Mouse (Mus musculus) hindbrain, embryonic 12.5 days (tissue): ENCODE data around the gene Wnt11. TPM values are rescaled to one million over a fixed set of nuclear protein-coding genes. Genes with fewer than 3 reads are reported as not detected.

Experiments
- ATAC-seq: fragments of 200-750 bp; cut with Nextera tagmentation; 2 replicates; pipeline ENCODE4 v1.8.0; 2017; ENCODE audit warnings: moderate TSS enrichment; ENCODE audit not compliant: low FRiP score
- H3K27ac ChIP-seq: fragments of 300-500 bp; sonication (generic); 2 replicates; pipeline ENCODE4 v1.5.1; 2016; ENCODE audit warnings: mild to moderate bottlenecking
- H3K27me3 ChIP-seq: fragments of 300-500 bp; sonication (generic); 2 replicates; pipeline ENCODE4 v1.6.1; 2016; ENCODE audit warnings: mild to moderate bottlenecking
- H3K36me3 ChIP-seq: fragments of 300-500 bp; sonication (generic); 2 replicates; pipeline ENCODE4 v1.6.1; 2016; ENCODE audit warnings: mild to moderate bottlenecking
- H3K4me1 ChIP-seq: fragments of 300-500 bp; sonication (generic); 2 replicates; pipeline ENCODE4 v1.6.1; 2016
- H3K4me2 ChIP-seq: fragments of 300-500 bp; sonication (generic); replicated peaks from 2 replicates; pipeline ENCODE4 v1.6.1; 2016; ENCODE audit warnings: mild to moderate bottlenecking
- H3K4me3 ChIP-seq: fragments of 300-500 bp; sonication (generic); 2 replicates; pipeline ENCODE4 v1.5.1; 2016; ENCODE audit warnings: mild to moderate bottlenecking
- H3K9ac ChIP-seq: fragments of 300-500 bp; sonication (generic); 2 replicates; pipeline ENCODE4 v1.6.1; 2016; ENCODE audit warnings: mild to moderate bottlenecking, moderate library complexity
- H3K9me3 ChIP-seq: fragments of 300-500 bp; sonication (generic); replicated peaks from 2 replicates; pipeline ENCODE4 v1.6.1; 2016; ENCODE audit warnings: mild to moderate bottlenecking
- WGBS: fragments of 180-500 bp; shearing (Covaris S2); methylation state at CpG from one replicate; pipeline ENCODE4 v1.1.7; 2016; 5-methylcytosine and 5-hydroxymethylcytosine counted together
- polyA plus RNA-seq: library from polyadenylated mRNA; unstranded; fragments of >200 nt; fragmentation: Nextera tagmentation; extraction: Ambion mirVana; gene quantifications from 2 replicates; pipeline ENCODE4 v1.2.1, GENCODE M21; 2016

The Wnt11 gene
- polyA plus RNA-seq, 1 experiment from 2014 or later, result 14.7 TPM

DNA sequence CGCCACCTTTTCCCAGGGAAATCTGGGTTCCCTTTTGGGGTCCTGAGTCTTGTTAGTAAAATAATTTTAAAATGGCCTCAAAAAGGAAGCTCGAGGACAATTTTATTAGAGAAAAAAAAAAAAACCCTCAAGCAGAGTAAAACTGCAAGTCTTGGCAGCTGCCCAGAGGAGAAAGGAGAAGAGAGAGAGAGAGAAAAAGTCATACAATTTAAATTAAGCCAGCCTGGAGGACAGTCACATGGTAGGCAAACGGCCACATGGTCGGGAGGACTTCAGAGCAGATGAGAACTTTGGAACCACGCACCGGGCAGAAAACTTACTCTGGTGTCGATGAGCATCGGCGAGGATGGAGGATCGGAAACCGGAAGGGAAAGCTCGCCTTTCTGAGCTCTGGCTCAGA is 37.0 kb downstream of the Wnt11 start:
- Histone ChIP-seq H3K9me3 (no peaks in the 10 kb centered on the region), H3K4me2 (no peak overlapping the region), H3K9ac (no peak overlapping the region), H3K4me1 (peaks cover 42% of the 10 kb centered on the region), H3K4me3 (no peak overlapping the region), H3K36me3 (no peaks in the 10 kb centered on the region), H3K27ac (no peak overlapping the region), H3K27me3 (no peaks in the 10 kb centered on the region; the same call in 1 of the 2 replicates)
- 63% methylated on average over 12 of the region's 12 CpGs for WGBS
- ATAC-seq, result no peak

DNA sequence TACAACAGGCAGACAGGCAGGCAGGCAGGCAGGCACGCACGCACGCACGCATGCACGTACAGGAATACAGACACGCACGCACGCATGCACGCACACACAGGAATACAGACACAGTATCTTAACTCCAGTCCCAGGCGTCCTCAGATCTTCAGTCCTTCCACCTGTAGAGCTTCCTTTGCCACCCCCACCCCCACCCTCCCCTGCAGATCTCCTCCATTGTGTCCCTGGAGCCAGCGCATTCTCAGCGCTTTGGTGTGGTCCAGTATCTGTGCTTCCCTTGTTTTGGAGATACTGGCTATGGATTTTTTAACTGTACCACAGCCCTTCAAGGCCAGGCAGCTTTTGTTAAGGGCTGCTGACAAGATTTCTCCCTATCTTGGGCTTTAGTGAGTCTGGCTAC is 38.4 kb downstream of the Wnt11 start:
- Histone ChIP-seq H3K9ac (no peak overlapping the region), H3K4me1 (peaks cover 34% of the 10 kb centered on the region)

DNA sequence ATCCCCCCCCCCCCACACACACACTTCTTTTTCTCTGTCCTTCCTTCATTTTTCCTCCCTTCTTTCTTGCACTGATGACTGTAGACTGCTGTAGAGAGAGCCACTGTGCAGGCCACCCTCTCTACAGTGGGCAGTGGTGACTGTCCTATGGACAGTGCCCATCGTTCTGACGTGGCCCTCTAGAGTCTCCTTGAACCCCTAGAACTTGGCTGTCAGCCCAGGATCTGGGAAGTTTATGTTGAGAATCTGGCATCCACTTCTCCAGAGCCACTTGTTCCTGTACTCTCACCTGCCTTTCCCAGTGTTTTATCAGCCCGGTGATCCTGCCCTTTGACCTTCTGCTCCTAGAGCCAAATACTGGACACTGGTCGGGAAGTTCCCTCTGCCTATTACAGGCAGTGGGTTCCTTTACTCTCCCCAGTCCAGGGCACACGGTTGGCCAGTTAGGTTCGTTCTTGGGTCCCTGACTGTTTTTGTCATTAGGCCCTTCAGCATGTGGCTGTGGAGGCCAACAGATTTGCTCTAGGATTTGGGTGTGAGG is 39.6 kb downstream of the Wnt11 start:
- Histone ChIP-seq H3K27me3 (no peaks in the 10 kb centered on the region; the same call in 1 of the 2 replicates), H3K9me3 (no peaks in the 10 kb centered on the region), H3K4me2 (no peak overlapping the region), H3K4me1 (peaks cover 26% of the 10 kb centered on the region), H3K4me3 (no peak overlapping the region), H3K27ac (no peak overlapping the region), H3K9ac (no peak overlapping the region), H3K36me3 (no peaks in the 10 kb centered on the region)
- no peak for ATAC-seq
- 64% methylated on average over 6 of the region's 6 CpGs for WGBS

More for the DNA sequence above, 38.4 kb downstream of the Wnt11 start:
- 81% methylated on average over 12 of the region's 12 CpGs for WGBS
- H3K27me3 ChIP-seq, result no peaks in the 10 kb centered on the region; the same call in 1 of the 2 replicates
- no peaks in the 10 kb centered on the region for H3K36me3 ChIP-seq
- no peak for ATAC-seq
- no peak overlapping the region for H3K4me3 ChIP-seq
- no peak overlapping the region for H3K4me2 ChIP-seq
- no peak overlapping the region for H3K27ac ChIP-seq
- H3K9me3 ChIP-seq, result no peaks in the 10 kb centered on the region

DNA sequence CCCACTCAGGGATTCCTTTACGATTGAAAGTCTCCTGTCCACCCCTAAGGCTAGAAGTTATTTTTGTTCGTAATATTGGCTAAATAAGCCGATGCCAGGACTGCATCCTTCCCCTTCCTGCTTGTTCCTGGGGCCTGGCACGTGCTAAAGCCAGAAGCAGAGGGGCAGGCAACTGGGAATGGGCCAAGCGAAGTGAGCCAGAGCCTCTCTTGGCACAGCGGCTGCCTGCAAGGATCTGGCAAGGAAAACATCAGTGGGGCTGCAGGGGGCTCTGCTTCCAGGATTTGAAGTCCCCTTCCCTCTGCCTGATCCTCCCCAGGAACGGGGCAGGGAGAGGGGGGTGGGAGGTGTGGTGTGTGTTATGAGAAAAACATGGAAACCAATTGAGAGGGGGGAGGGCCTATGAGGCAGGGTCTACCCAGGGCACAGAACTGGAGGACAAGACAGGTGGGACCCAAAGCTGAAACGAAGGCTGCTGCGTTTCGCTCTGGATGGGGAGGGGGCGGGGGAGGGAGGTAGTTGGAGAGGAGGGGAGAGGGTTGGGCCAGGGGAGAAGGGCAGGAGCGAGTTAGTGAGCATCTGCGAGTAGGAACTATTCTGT is 40.6 kb downstream of the Wnt11 start:
- Histone ChIP-seq H3K4me3 (no peak overlapping the region), H3K9ac (0 out of 2 replicates have a peak overlapping the region, but pooled peaks have one; percentile 4), H3K27me3 (no peaks in the 10 kb centered on the region), H3K4me2 (no peak overlapping the region), H3K36me3 (no peaks in the 10 kb centered on the region), H3K9me3 (no peaks in the 10 kb centered on the region), H3K4me1 (peaks cover 22% of the 10 kb centered on the region), H3K27ac (no peak overlapping the region)
- no peak for ATAC-seq
- 27% methylated on average over 12 of the region's 13 CpGs for WGBS

DNA sequence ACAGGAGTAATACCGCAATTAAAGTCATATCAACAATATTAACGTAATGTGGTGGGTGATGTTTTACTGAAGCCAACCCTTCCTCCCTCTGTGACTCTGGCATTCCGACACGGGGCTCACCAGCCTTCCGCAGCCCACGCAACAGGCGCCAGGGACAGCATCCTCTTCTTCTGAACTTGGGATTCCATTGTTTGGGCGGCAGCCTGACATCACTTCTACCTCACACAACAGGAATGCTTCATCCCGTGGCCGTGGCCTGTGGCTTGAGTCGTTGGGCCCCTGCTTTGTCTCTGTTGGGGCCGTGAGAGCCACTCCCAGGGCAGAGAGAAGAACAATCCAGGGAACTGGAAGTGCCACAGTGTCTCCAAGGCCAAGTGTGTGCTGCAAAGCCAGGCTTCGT is 41.2 kb downstream of the Wnt11 start:
- Histone ChIP-seq H3K27ac (no peak overlapping the region), H3K9me3 (no peaks in the 10 kb centered on the region), H3K36me3 (no peaks in the 10 kb centered on the region), H3K4me3 (no peak overlapping the region), H3K4me2 (no peak overlapping the region), H3K9ac (no peak overlapping the region), H3K4me1 (peaks cover 17% of the 10 kb centered on the region), H3K27me3 (no peaks in the 10 kb centered on the region)
- 34% methylated on average over 13 of the region's 13 CpGs for WGBS
- no peak for ATAC-seq

DNA sequence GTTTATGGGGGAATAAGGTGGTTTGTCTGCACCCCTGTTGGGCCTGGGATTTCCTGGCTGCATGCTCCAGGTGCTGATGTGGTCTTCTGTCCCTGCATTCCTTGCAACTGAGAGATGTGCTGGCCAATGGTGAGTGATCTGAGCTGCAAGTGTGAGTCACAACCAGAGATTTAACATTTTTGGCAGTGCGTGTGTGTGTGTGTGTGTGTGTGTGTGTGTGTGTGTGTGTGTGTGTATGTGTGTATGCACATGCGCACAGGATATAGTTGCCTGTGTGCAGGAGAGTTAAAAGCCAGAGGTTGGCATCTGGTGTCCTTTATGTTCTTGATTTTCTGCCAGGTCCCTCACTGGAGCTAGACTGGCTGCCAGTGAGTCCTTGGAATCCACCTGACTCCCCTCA is 44.3 kb downstream of the Wnt11 start:
- Histone ChIP-seq H3K36me3 (no peaks in the 10 kb centered on the region), H3K9ac (no peak overlapping the region), H3K4me1 (peaks cover 17% of the 10 kb centered on the region), H3K9me3 (no peaks in the 10 kb centered on the region), H3K4me2 (no peak overlapping the region), H3K27me3 (no peaks in the 10 kb centered on the region), H3K27ac (no peak overlapping the region), H3K4me3 (no peak overlapping the region)
- 87% methylated on average over 2 of the region's 2 CpGs for WGBS
- no peak for ATAC-seq

DNA sequence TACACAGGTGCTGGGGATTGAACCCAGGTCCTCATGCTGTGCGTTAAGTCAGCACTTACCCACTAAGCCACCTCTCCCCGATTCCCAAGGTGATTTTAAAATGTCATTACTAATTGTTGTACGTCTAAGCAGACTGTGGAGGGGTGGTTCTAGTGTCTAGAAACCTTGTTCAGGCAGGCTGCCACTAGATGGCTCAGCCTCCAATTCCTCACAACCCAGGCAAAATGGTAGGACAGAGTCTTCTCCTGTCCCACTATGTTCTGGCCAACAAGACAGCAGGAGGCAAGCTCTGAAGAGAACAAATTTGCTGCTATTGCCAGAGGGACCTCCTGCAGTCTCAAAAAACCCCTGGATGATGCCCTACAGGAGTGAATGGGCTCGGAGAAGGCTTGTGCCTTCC is 47.0 kb downstream of the Wnt11 start:
- no peaks in the 10 kb centered on the region for H3K36me3 ChIP-seq
- H3K4me1 ChIP-seq, result peaks cover 4% of the 10 kb centered on the region
- H3K27ac ChIP-seq, result no peak overlapping the region
- no peak for ATAC-seq
- H3K9ac ChIP-seq, result no peak overlapping the region
- no peak overlapping the region for H3K4me3 ChIP-seq
- no peaks in the 10 kb centered on the region for H3K27me3 ChIP-seq
- WGBS, result 75% methylated on average over 4 of the region's 4 CpGs
- H3K4me2 ChIP-seq, result no peak overlapping the region
- no peaks in the 10 kb centered on the region for H3K9me3 ChIP-seq

DNA sequence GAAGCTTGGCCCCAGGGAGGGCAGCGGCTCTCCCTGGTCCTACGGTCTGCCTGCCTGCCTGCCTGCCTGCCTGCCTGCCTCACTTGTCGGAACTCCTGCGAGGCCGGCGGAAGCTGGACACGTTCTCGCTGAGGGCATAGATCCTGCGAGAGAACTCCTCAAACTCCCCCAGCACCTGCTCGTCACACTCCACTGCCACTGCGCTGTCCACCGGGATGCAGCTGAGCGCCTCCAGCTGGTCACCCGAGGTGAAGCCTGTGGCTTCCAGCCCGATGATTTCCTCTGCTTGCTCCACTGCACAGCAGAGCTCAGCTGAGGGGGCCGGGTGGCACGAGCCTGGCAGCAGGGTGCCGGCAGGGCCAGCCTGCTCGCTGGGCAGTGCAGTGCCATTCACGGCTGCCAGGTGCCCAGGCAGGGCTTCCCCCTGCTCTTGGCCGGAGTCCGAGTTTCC is 52.9 kb downstream of the Wnt11 start:
- H3K36me3 ChIP-seq, result no peaks in the 10 kb centered on the region
- no peaks in the 10 kb centered on the region for H3K9me3 ChIP-seq
- no peak overlapping the region for H3K4me3 ChIP-seq
- peak overlapping the region; percentile 19; the same call in 1 of the 2 replicates for H3K4me2 ChIP-seq
- 44% methylated on average over 22 of the region's 22 CpGs for WGBS
- ATAC-seq, result peak; percentile 50
- no peak overlapping the region for H3K9ac ChIP-seq
- H3K4me1 ChIP-seq, result peaks cover 39% of the 10 kb centered on the region
- peak overlapping the region; percentile 82 for H3K27ac ChIP-seq
- no peaks in the 10 kb centered on the region for H3K27me3 ChIP-seq

DNA sequence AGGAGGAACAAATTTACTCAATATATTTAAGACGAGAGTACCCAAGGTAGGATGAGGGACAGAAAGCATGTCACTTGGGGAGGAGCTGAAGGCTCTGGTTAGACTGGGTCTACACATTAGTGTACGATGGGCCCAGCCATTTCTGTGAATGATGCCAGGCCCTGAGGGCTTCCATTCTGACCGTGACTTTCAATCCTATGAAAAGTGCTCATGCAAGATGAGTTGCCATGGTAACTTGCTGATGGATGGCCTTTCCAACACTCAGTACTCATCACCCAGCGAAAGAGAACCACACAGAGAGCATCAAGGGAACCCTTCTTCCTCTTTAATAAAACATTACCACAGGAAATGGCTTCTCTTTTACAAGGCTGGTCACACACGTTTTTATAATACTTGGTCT is 53.9 kb downstream of the Wnt11 start:
- 27% methylated on average over 5 of the region's 5 CpGs for WGBS
- H3K4me3 ChIP-seq, result no peak overlapping the region
- no peak overlapping the region for H3K9ac ChIP-seq
- peaks cover 40% of the 10 kb centered on the region for H3K4me1 ChIP-seq
- peak; percentile 64 for ATAC-seq
- H3K36me3 ChIP-seq, result no peaks in the 10 kb centered on the region
- H3K9me3 ChIP-seq, result no peaks in the 10 kb centered on the region
- peak overlapping the region; percentile 82 for H3K27ac ChIP-seq
- no peaks in the 10 kb centered on the region for H3K27me3 ChIP-seq
- no peak overlapping the region for H3K4me2 ChIP-seq

DNA sequence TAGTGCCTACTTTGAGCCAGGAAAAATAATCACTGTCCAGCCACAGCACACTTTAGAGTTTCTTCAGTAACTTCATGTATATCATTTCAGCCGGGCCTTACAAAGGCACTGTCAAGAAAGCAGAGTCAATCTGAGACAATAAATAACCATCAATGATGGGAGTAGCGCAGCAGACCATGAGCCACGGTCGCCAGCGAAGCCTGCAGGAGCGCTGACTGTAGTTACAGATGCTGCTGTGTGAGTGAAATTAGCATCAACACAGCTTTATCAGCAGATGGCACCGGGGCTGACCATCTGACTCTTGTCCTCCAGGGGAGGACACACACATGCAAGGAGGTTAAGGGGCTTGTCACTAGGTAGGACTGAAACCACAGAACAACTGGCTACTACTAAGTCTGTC is 54.3 kb downstream of the Wnt11 start:
- H3K27me3 ChIP-seq, result no peaks in the 10 kb centered on the region
- no peak overlapping the region for H3K4me2 ChIP-seq
- no peak overlapping the region for H3K4me3 ChIP-seq
- peak; percentile 56 for ATAC-seq
- no peaks in the 10 kb centered on the region for H3K36me3 ChIP-seq
- WGBS, result 41% methylated on average over 7 of the region's 7 CpGs
- H3K27ac ChIP-seq, result peak overlapping the region; percentile 82
- no peaks in the 10 kb centered on the region for H3K9me3 ChIP-seq
- no peak overlapping the region for H3K9ac ChIP-seq
- peaks cover 40% of the 10 kb centered on the region for H3K4me1 ChIP-seq

DNA sequence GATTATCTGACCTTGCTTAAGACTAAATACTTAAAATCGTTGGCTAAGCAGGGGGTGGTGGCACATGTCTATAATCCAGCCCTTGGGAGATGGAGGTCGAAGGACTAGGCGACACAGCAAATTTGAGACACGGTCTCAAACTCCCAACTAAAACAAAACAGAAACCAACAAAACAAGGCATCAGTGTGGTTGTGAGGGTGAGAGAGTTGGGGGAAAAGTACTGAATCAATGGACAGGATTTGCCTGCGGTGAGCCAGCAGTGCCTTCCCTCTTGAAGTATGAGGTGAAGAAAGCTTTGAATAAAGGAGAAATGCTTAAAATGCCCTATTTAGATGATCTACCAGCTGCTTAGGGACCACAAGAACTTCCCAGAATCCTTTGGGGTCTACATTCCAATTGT is 58.2 kb downstream of the Wnt11 start:
- no peak for ATAC-seq
- Histone ChIP-seq H3K36me3 (no peaks in the 10 kb centered on the region), H3K9ac (no peak overlapping the region), H3K4me3 (no peak overlapping the region), H3K27ac (no peak overlapping the region), H3K9me3 (no peaks in the 10 kb centered on the region), H3K4me1 (peaks cover 37% of the 10 kb centered on the region), H3K4me2 (no peak overlapping the region), H3K27me3 (no peaks in the 10 kb centered on the region)
- WGBS, result 86% methylated on average over 5 of the region's 5 CpGs

DNA sequence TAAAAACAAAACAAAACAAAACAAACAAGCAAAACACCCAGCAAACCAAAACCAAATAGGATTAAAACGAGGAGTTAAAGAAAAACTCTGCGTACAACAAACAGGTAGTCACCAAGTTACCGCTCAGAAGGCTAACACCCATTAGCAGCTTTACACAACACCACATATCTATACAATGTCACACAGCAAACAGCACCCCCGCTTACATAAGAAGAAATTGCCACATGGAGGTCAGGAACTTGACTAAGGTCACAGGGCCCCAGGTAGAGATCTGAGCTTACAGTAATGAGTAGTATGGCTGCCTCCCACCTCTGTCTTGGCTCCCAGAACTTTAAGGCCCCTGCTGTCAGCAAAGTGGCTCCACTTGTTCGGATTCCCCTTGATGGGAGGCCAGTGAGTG is 59.4 kb downstream of the Wnt11 start:
- 88% methylated on average over 5 of the region's 5 CpGs for WGBS
- no peaks in the 10 kb centered on the region for H3K9me3 ChIP-seq
- ATAC-seq, result no peak
- no peak overlapping the region for H3K9ac ChIP-seq
- H3K4me1 ChIP-seq, result peaks cover 25% of the 10 kb centered on the region
- H3K36me3 ChIP-seq, result no peaks in the 10 kb centered on the region
- no peak overlapping the region for H3K4me2 ChIP-seq
- H3K27me3 ChIP-seq, result no peaks in the 10 kb centered on the region
- H3K4me3 ChIP-seq, result no peak overlapping the region
- no peak overlapping the region for H3K27ac ChIP-seq

DNA sequence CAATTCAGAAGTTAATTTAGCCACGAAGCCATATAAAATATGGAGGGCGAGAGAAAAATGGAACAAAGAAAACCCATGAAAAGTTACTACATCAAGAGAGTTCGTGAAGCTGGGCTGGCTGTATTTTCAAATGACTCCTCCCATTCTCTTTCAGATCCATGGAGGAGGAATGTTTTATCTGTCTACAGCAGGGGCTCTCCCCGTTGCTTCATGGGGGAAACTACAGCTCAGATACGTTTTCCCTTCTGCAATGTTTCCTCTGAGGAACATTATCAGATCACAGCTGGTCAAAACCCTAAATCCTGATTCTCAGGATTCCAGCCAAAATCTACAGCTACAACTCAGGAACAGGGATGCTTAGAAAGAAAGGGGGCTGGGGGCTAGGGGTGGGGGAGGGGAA is 59.9 kb downstream of the Wnt11 start:
- H3K4me1 ChIP-seq, result peaks cover 21% of the 10 kb centered on the region
- no peak for ATAC-seq
- 46% methylated on average over 5 of the region's 5 CpGs for WGBS
- no peaks in the 10 kb centered on the region for H3K9me3 ChIP-seq
- H3K27me3 ChIP-seq, result no peaks in the 10 kb centered on the region
- H3K9ac ChIP-seq, result no peak overlapping the region
- H3K27ac ChIP-seq, result no peak overlapping the region
- no peak overlapping the region for H3K4me2 ChIP-seq
- H3K4me3 ChIP-seq, result no peak overlapping the region
- no peaks in the 10 kb centered on the region for H3K36me3 ChIP-seq
